Mouse (Mus musculus): ENCODE measurements around the gene Clstn2.

Clstn2 gene

GRCm38 (mm10) chr9:98032573-98033272, at the start of gene Clstn2:
Gene Clstn2 (minus strand): TSS chr9:98033181.
- peak; percentile 52 for DNase-seq

DNA sequence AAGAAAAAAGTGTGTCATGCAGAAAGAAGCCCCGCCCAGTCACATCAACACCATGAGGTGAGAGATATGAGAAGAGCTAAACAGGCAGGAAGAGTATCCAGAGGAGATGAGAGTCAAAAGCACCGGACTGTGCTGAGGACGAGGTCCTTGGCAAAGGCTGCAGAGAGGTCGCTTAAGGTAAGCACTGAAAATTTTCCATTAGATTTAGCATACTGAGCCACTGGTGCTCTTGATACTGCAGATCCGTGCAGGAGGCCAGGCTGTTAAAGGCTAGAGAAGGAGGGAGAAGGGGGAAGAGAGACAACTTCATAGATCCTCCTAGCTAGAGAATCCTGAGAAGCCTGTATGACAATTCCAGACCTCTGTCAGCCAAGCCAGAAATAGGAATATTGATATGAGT, 34.8 kb upstream of the Clstn2 start:
- no peak for DNase-seq

- DNase-seq: no peak
Observed at GRCm38 (mm10) chr9:98061646-98062045, 28.7 kb upstream of the Clstn2 start.

- DNase-seq: no peak
Observed at GRCm38 (mm10) chr9:98057291-98057690, 24.3 kb upstream of the Clstn2 start.

DNA sequence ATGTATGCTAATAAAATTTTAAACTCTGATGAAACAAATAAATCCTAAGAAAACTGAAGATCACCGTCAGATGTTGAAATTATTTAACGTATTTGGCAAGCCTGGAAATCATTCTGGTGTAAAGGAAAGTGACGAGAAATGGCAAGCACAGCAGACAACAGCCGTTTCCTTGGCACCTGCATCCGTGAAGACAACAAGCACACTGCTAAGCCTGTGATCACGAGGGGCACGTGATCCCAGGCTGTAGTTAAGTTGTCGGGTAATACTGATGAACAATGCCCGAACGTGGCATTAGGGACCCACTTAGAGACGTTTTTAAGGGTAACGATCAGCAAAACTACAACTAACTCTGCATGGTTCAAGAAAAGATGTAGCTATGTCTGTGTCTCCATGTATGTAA, 18.4 kb upstream of the Clstn2 start:
- DNase-seq: no peak

DNA sequence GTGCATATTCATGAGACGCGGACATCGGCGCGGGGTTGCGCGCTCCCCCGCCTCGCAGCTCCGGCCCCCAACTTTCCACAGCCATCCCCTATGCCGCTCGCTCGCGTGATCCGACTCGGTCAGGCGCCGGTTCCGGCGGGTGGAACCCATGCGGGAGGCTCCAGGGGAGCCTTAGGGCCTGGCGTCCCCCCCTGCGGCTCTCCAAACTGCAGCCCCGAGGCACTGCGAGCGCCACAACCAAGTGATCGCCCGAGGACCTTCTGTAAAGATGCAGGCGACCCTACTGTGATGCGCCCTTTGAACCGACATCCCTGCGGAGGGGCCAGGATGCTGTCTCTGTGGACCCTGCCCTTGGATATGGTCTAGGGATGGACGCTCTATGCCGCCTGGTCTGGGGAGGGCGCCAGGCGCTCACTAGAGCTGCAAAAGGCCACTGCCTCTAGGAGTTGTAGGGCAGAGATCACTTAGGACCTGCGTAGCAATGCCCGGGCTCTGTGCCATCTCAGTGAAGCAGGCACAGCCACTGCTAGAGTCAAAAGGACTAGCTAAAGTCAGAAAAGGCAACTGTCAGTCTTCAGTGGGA, 383 bp upstream of the Clstn2 start:
- peak; percentile 4 for DNase-seq

DNA sequence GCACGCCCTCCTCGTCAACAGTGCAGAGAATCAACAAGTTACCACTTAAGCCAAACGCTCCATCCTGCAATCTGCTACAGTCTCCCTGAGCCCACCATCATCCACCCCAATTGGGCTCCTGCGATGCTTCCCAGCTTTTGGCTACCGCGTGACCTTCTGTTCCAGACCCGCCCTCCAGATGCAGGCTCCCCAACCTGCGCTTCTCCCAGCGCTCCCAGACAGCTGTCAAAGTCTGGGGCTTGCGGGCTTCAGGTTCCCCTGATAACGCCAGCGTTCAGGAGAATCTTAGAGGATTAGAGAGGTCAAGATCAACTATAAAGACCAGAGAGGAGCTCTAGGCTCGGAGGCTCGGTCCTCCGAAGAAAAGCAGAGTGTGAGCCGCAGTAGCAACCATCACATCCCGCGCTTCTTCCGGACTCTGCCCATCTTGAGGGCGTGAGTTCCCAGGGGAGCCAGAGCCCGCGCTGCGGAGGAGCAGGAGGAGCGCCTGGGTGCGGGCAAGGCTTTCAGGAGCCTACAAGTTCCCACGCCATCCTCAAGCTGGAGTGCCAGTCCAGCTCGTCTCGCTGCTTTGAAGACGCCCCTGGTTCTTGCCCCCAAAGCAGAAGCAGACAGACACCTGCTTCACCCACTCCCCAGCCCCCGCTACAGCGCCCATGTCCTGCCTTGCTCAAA, 946 bp downstream of the Clstn2 start:
- no peak for DNase-seq

DNA sequence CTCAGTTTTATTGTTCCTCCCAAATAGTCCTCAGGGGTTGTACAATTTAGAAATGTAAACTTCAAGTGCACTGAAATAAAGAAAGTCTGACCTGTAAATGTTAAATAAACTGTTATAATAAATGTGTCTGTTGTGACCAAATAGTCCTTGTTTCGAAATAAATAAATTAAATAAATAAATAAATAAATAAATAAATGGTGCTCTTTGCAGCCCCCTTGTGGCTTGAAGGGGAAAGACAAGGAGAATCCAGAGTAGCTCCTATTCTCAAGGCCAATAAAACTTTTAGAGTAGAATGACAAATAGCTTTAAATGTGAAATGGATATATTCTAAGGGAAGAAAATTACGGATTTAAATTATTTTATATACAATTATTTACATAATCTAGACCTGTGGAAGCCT, 2.3 kb downstream of the Clstn2 start:
- peak; percentile 34 for DNase-seq

GRCm38 (mm10) chr9:98025548-98025947, 7.4 kb downstream of the Clstn2 start:
- no peak for DNase-seq

GRCm38 (mm10) chr9:98023069-98023468, 9.9 kb downstream of the Clstn2 start:
- no peak for DNase-seq

- no peak for DNase-seq
Observed at GRCm38 (mm10) chr9:98019876-98020275, 13.1 kb downstream of the Clstn2 start.

- no peak for DNase-seq
Observed at GRCm38 (mm10) chr9:98018687-98019086, 14.3 kb downstream of the Clstn2 start.

DNA sequence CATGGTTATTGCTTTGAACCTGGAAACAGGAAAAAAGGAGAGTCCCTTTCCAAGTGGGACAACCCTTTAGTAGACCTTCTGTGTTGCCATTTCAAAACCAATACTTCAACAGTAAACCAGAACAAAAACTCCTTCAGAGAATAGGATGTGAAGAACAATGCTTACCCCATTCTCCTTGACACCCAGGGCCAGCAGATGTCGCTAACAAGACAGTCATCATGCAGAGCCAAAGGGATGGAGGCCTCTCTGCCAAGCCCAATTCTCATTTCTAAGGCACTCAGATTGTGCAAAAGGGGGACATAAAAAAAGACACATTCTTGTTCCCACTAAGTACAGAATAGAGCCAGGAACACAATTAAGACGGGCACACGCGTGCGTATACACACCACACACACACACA, 16.4 kb downstream of the Clstn2 start:
- no peak for DNase-seq

DNA sequence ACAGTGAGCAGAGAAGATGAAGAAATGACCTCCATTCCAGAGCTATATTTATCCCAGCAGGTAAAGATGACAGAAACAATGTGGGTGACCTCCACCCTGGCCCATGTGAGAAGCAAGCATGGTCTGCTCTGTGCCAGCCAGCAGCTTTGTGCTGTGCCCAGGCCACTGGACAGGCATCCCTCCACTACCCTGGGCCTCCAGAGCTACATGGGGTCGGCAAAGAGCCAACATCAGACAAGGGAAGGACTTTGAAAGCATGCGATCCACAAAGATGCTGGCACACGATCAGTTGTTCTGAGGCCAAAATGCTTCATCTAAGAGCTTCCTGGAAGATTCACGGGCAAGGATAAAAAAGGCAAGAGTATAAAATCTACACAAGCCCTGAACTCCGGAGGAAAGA, 36.6 kb downstream of the Clstn2 start:
- DNase-seq: no peak

DNA sequence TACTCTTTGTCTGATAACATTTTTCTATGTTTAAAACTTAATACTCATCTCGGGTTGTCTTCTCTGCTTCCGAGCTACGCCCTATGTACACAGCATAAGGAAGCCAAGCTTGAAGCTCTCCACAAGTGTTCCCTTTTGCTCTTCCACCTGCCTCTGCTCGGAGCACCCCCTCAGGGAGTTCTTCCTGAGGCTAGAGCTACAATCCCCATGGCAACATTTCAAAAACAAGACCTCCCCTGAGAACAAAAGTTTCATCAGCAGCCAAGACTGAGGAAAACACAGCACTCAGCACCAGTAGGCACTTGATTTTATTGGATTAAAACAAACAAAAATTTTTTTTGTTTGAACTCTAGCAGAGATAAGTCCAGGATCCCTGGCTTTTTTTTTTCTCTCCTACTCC, 37.3 kb downstream of the Clstn2 start:
- DNase-seq: no peak

DNA sequence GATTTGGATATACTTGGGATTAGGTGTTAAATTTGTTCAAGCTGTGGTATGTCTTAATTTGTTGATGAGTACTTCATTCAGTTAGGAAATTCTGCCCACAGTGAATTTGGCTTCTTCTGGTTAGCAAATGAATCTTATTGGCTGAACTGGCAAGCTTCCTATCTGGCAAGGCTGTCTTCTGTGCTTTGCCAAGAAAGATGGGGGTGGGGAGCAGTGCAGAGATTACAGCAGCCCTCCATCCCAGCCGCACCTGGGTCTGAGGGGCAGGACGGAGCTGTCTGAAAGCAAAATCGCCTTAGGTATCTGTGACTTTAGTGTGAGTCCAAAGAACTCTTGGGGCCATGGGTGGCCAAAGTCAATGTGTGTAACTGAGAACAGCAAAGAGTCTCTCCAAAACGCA, 40.9 kb downstream of the Clstn2 start:
- no peak for DNase-seq

DNA sequence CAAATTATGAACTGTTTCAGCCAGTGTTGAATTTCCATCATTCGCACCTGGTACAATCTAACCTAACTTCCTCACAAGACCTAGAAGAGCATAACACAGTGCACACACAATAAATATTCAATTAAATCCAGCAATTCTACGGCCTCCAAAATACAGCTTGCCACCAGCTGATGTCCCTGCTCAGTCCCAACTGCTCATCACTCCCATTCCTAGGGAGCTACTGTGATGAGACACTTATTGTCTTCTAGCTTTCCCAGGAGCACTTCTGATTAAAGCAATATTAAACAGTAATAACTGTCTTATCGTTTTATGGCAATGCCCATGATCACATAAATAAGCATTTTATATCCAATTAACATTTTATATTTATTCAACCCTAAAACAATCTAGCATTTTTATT, 55.6 kb downstream of the Clstn2 start:
- DNase-seq: no peak

GRCm38 (mm10) chr9:97974801-97975347, 58.1 kb downstream of the Clstn2 start:
- no peak for DNase-seq

GRCm38 (mm10) chr9:97966691-97967090, 66.3 kb downstream of the Clstn2 start:
- DNase-seq: no peak

GRCm38 (mm10) chr9:97957508-97957907, 75.5 kb downstream of the Clstn2 start:
- no peak for DNase-seq

DNA sequence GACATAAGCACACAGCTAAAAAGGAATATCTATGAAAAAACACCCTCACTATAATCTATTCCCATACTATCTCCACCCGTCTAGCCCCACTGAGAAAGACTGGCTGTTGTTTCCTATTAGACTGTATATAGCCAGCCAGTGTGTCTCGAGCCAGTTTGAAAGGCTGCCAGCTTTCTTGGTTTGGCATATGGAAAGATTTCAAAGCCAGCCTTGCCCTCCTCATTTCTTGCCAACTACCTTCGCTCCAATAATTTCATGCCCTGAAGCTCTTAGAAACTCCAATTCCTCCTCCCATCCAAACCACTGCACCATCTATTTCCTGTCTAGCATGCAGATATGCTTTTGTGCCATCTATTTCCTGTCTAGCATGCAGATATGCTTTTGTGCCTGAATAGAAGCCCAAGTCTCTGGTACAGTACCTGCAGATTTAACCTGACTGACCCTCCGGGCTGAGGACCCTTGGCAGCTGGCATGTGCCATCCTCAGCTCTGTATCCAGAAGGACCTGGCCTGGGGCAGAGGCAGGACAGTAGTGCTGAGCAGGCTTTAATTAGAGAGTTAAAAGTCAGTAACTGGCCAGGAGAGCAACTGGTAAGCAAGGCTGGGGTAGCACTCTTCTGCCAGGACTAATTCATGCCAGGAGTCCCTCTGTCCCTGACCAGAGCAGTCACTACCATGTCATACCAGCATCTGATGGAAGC, 76.4 kb downstream of the Clstn2 start:
- no peak for DNase-seq

- DNase-seq: peak; percentile 55
Observed at GRCm38 (mm10) chr9:97953746-97954359, 79.1 kb downstream of the Clstn2 start.
